Mouse (Mus musculus): ENCODE data around the gene Stxbp4. TPM values are rescaled to one million over a fixed set of nuclear protein-coding genes. Genes with fewer than 3 reads are reported as not detected.
A peak's percentile ranks its signal among the peaks of the same experiment; 100 is the strongest.

The Stxbp4 gene
- total and polyA plus RNA-seq, 3 experiments = 4.0 to 4.9 TPM; not detected in 1

- Histone ChIP-seq H3K9me3 (replicated peaks; ENCODE audit: insufficient read depth, low read length) (no peaks in the 10 kb centered on the region), H3K9ac (ENCODE audit: control insufficient read depth, low read depth, low read length, poor library complexity, severe bottlenecking) (no peak overlapping the region), H3K27ac (ENCODE audit: control insufficient read depth, low read depth, low read length) (no peak overlapping the region), H3K36me3 (ENCODE audit: control insufficient read depth in 1 of 2, insufficient read depth in 2 of 2, low read length in 2 of 2) (peaks cover 0 to 15% of the 10 kb centered on the region in 2 experiments; a peak in 2 of 4 replicates), H3K79me2 (ENCODE audit: control insufficient read depth, insufficient read depth, low read length, poor library complexity) (no peaks in the 10 kb centered on the region), H3K4me3 (ENCODE audit: control insufficient read depth in 1 of 2, insufficient read depth in 1 of 2, low read depth in 2 of 2, low read length in 2 of 2) (no peak overlapping the region), H3K27me3 (ENCODE audit: control insufficient read depth in 1 of 2, insufficient read depth in 2 of 2, low read length in 2 of 2) (no peaks in the 10 kb centered on the region), H3K4me1 (ENCODE audit: control insufficient read depth in 1 of 2, insufficient read depth in 2 of 2, low read length in 2 of 2) (peaks cover 10 to 20% of the 10 kb centered on the region in 2 experiments)
- peak; percentile 91 for TF ChIP-seq SMC3 (IDR thresholded peaks at IDR 0.05; ENCODE audit: low read depth, low read length)
- TF ChIP-seq POLR2A (IDR thresholded peaks at IDR 0.05; ENCODE audit: control insufficient read depth in 1 of 2, insufficient read depth in 1 of 2, low read depth in 1 of 2, low read length in 2 of 2, poor library complexity in 1 of 2) = no peak
- TF ChIP-seq EP300 (IDR thresholded peaks at IDR 0.05; ENCODE audit: low read depth in 1 of 2, low read length in 2 of 2) = no peak
- TF ChIP-seq SIN3A (IDR thresholded peaks at IDR 0.05; ENCODE audit: low read length) = peak; percentile 37; the same call in 1 of the 2 replicates
- TF ChIP-seq ZMIZ1 (IDR thresholded peaks at IDR 0.05; ENCODE audit: low read depth, low read length) = no peak
- no peak for TF ChIP-seq ELF1 (IDR thresholded peaks at IDR 0.05; ENCODE audit: low read depth, low read length)
- no peak for TF ChIP-seq ETS1 (IDR thresholded peaks at IDR 0.05; ENCODE audit: low read depth, low read length)
- no peak for TF ChIP-seq JUND (IDR thresholded peaks at IDR 0.05; ENCODE audit: low read depth, low read length)
- peak; percentile 73; the same call in 1 of the 2 replicates for TF ChIP-seq BHLHE40 (IDR thresholded peaks at IDR 0.05; ENCODE audit: borderline replicate concordance, low read depth, low read length)
- TF ChIP-seq E2F4 (IDR thresholded peaks at IDR 0.05; ENCODE audit: borderline replicate concordance, low read depth, low read length) = no peak
- TF ChIP-seq MAX (IDR thresholded peaks at IDR 0.05; ENCODE audit: low read length) = no peak
- TF ChIP-seq MYB (IDR thresholded peaks at IDR 0.05; ENCODE audit: low read depth, low read length) = no peak
- TF ChIP-seq CHD2 (IDR thresholded peaks at IDR 0.05; ENCODE audit: low read length) = no peak
- TF ChIP-seq CHD1 (IDR thresholded peaks at IDR 0.05; ENCODE audit: low read depth, low read length) = no peak
- TF ChIP-seq ZKSCAN1 (IDR thresholded peaks at IDR 0.05; ENCODE audit: low read depth, low read length) = no peak
- peak; percentile 37; the same call in 1 of the 2 replicates for TF ChIP-seq MYC (IDR thresholded peaks at IDR 0.05; ENCODE audit: low read depth, low read length)
- no peak for TF ChIP-seq MAFK (IDR thresholded peaks at IDR 0.05; ENCODE audit: borderline replicate concordance, low read depth, low read length)
- peak; percentile 96 for TF ChIP-seq ZC3H11A (IDR thresholded peaks at IDR 0.05; ENCODE audit: low read depth, low read length)
- TF ChIP-seq RAD21 (IDR thresholded peaks at IDR 0.05; ENCODE audit: low read depth, low read length) = peak; percentile 92
- TF ChIP-seq GATA1 (IDR thresholded peaks at IDR 0.05; ENCODE audit: low read depth, low read length) = peak; percentile 47; the same call in 1 of the 2 replicates
- TF ChIP-seq CTCF (IDR thresholded peaks at IDR 0.05 in 2 of 3, conservative IDR thresholded peaks at IDR 0.05 in 1 of 3; ENCODE audit: control insufficient read depth in 1 of 3, insufficient read depth in 1 of 3, low read depth in 2 of 3, low read length in 3 of 3, poor library complexity in 1 of 3, severe bottlenecking in 1 of 3) = peak in 2 of 3 experiments; percentile 38 to 79; a peak in 5 of 6 replicates
- DNase-seq (ENCODE audit: low read depth, low spot score) = peak; percentile 69
Measured at GRCm38 (mm10) chr11:90616431-90616830, 21.5 kb downstream of the Stxbp4 start.

DNA sequence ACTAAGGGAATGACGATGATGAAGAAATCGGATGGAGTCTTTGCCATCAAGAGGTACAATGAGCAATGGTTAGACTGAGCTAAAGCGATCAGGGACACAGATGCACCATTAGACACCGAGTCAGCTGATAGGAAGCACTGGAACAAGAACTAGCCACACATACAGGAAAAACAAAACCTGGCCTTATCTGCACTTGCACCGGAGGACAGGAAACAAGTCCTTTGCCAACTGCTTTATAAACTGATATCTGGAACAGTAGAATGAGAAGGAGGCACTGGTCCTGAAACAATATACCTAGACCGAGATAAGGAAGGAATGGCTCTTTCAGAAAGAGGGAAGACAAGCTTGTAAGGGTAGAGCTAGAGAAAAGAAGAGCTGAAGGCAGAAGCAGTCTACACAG, 23.1 kb downstream of the Stxbp4 start:
- no peaks in the 10 kb centered on the region for H3K79me2 ChIP-seq (ENCODE audit: control insufficient read depth, insufficient read depth, low read length, poor library complexity)
- peak; percentile 89 for DNase-seq (ENCODE audit: low read depth, low spot score)
- no peak overlapping the region for H3K9ac ChIP-seq (ENCODE audit: control insufficient read depth, low read depth, low read length, poor library complexity, severe bottlenecking)
- no peaks in the 10 kb centered on the region for H3K27me3 ChIP-seq (ENCODE audit: control insufficient read depth in 1 of 2, insufficient read depth in 2 of 2, low read length in 2 of 2)
- peaks cover 10 to 20% of the 10 kb centered on the region in 2 experiments for H3K4me1 ChIP-seq (ENCODE audit: control insufficient read depth in 1 of 2, insufficient read depth in 2 of 2, low read length in 2 of 2)
- H3K27ac ChIP-seq (ENCODE audit: control insufficient read depth, low read depth, low read length) = peak overlapping the region; percentile 37; the same call in 1 of the 2 replicates
- peaks cover 0 to 15% of the 10 kb centered on the region in 2 experiments; a peak in 2 of 4 replicates for H3K36me3 ChIP-seq (ENCODE audit: control insufficient read depth in 1 of 2, insufficient read depth in 2 of 2, low read length in 2 of 2)
- H3K4me3 ChIP-seq (ENCODE audit: control insufficient read depth in 1 of 2, insufficient read depth in 1 of 2, low read depth in 2 of 2, low read length in 2 of 2) = no peak overlapping the region; a peak in 1 of 4 replicates
- no peaks in the 10 kb centered on the region for H3K9me3 ChIP-seq (replicated peaks; ENCODE audit: insufficient read depth, low read length)
- no peak for TF ChIP-seq POLR2A (IDR thresholded peaks at IDR 0.05; ENCODE audit: control insufficient read depth in 1 of 2, insufficient read depth in 1 of 2, low read depth in 1 of 2, low read length in 2 of 2, poor library complexity in 1 of 2)
- no peak for TF ChIP-seq USF1 (IDR thresholded peaks at IDR 0.05; ENCODE audit: low read depth, low read length)
- TF ChIP-seq ETS1 (IDR thresholded peaks at IDR 0.05; ENCODE audit: low read depth, low read length) = peak; percentile 98
- TF ChIP-seq CHD1 (IDR thresholded peaks at IDR 0.05; ENCODE audit: low read depth, low read length) = no peak
- TF ChIP-seq MYC (IDR thresholded peaks at IDR 0.05; ENCODE audit: low read depth, low read length) = peak; percentile 52; the same call in 1 of the 2 replicates
- no peak for TF ChIP-seq CTCF (IDR thresholded peaks at IDR 0.05 in 2 of 3, conservative IDR thresholded peaks at IDR 0.05 in 1 of 3; ENCODE audit: control insufficient read depth in 1 of 3, insufficient read depth in 1 of 3, low read depth in 2 of 3, low read length in 3 of 3, poor library complexity in 1 of 3, severe bottlenecking in 1 of 3)
- no peak for TF ChIP-seq POLR2AphosphoS5 (IDR thresholded peaks at IDR 0.05; ENCODE audit: borderline replicate concordance, low read depth, low read length)
- peak; percentile 97 to 98 for TF ChIP-seq EP300 (IDR thresholded peaks at IDR 0.05; ENCODE audit: low read depth in 1 of 2, low read length in 2 of 2)
- TF ChIP-seq NELFE (IDR thresholded peaks at IDR 0.05; ENCODE audit: low read depth, low read length) = no peak
- TF ChIP-seq HCFC1 (IDR thresholded peaks at IDR 0.05; ENCODE audit: low read depth, low read length) = peak; percentile 55; the same call in 1 of the 2 replicates
- peak; percentile 48 for TF ChIP-seq ZNF384 (IDR thresholded peaks at IDR 0.05; ENCODE audit: low read depth, low read length)
- TF ChIP-seq MAZ (IDR thresholded peaks at IDR 0.05; ENCODE audit: low read depth, low read length) = peak; percentile 50; the same call in 1 of the 2 replicates
- TF ChIP-seq MEF2A (IDR thresholded peaks at IDR 0.05; ENCODE audit: extremely low read depth, insufficient replicate concordance, low read depth, low read length, poor library complexity, severe bottlenecking) = no peak; the same call in 1 of the 2 replicates
- TF ChIP-seq GABPA (IDR thresholded peaks at IDR 0.05; ENCODE audit: low read depth, low read length) = no peak
- TF ChIP-seq ZMIZ1 (IDR thresholded peaks at IDR 0.05; ENCODE audit: low read depth, low read length) = no peak
- peak; percentile 78; the same call in 1 of the 2 replicates for TF ChIP-seq MYB (IDR thresholded peaks at IDR 0.05; ENCODE audit: low read depth, low read length)
- peak; percentile 22 for TF ChIP-seq CHD2 (IDR thresholded peaks at IDR 0.05; ENCODE audit: low read length)
- TF ChIP-seq MAX (IDR thresholded peaks at IDR 0.05; ENCODE audit: low read length) = peak; percentile 55; the same call in 1 of the 2 replicates

Measured in MEL (cell line).